Mouse (Mus musculus) limb, embryonic 10.5 days (tissue): Measurements from ENCODE around the gene Prss8. TPM values are rescaled to one million over a fixed set of nuclear protein-coding genes. Genes with fewer than 3 reads are reported as not detected.

Experiments
- DNase-seq: peaks from one replicate; pipeline ENCODE4 v3.0.0-alpha.2; 2017; ENCODE audit warnings: low spot score
- H3K27ac ChIP-seq: fragments of 300-500 bp; sonication (generic); 2 replicates; pipeline ENCODE4 v1.5.1; 2016; ENCODE audit warnings: mild to moderate bottlenecking
- H3K27me3 ChIP-seq: fragments of 300-500 bp; sonication (generic); 2 replicates; pipeline ENCODE4 v1.6.1; 2016; ENCODE audit warnings: low read depth, mild to moderate bottlenecking; ENCODE audit not compliant: poor library complexity, severe bottlenecking
- H3K36me3 ChIP-seq: fragments of 300-500 bp; sonication (generic); 2 replicates; pipeline ENCODE4 v1.6.1; 2016; ENCODE audit warnings: mild to moderate bottlenecking, moderate library complexity
- H3K4me1 ChIP-seq: fragments of 300-500 bp; sonication (generic); 2 replicates; pipeline ENCODE4 v1.6.1; 2016
- H3K4me3 ChIP-seq: fragments of 300-500 bp; sonication (generic); 2 replicates; pipeline ENCODE4 v1.5.1; 2016; ENCODE audit warnings: mild to moderate bottlenecking, moderate library complexity
- H3K9me3 ChIP-seq: fragments of 300-500 bp; sonication (generic); replicated peaks from 2 replicates; pipeline ENCODE4 v1.6.1; 2016; ENCODE audit warnings: mild to moderate bottlenecking
- WGBS: fragments of 180-500 bp; shearing (Covaris S2); methylation state at CpG from one replicate; pipeline ENCODE4 v1.1.7; 2016; 5-methylcytosine and 5-hydroxymethylcytosine counted together
- polyA plus RNA-seq: library from polyadenylated mRNA; unstranded; fragments of >200 nt; fragmentation: Nextera tagmentation; extraction: Ambion mirVana; gene quantifications from 2 replicates; pipeline ENCODE4 v1.2.1, GENCODE M21; 2016

The Prss8 gene
- polyA plus RNA-seq, 1 experiment from 2014 or later: 6.3 TPM

DNA sequence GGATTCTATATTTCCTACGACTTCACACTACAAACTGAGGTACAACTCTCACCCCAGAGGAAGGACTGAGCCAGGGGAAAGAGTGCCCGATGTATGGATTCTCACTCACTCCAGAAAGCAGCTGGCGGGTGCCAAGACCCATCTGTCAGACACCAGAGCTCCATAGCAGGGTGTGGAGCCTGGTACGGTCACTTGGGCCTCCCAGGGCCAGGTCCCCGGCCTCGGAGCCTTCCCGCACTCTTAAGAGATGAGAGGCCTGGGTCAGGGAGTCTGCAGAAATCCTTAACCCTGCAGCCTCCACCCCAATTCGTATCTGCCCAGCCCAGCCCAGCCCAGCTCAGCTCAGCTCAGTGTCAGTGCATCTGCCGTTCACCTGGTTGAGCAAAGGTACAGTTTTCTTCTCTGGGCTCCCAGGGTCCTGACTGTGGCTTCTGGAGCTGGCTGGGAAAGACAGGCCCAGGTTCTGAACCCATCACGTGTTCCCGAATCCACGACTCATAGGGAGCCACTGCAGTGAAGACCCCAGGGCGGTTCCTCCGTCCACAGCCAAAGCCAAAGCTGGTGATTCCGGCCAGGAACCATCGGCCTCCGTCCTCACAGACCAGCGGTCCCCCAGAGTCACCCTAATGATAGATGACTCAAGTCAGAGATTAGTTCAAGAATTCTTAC is 6.4 kb upstream of the Prss8 start:
- no peaks in the 10 kb centered on the region for H3K9me3 ChIP-seq
- H3K4me3 ChIP-seq: peak overlapping the region; percentile 65
- peaks cover 7% of the 10 kb centered on the region; the same call in 1 of the 2 replicates for H3K27me3 ChIP-seq
- DNase-seq: no peak
- H3K36me3 ChIP-seq: no peaks in the 10 kb centered on the region
- peaks cover 43% of the 10 kb centered on the region for H3K4me1 ChIP-seq
- peak overlapping the region; percentile 25; the same call in 1 of the 2 replicates for H3K27ac ChIP-seq
- WGBS: 58% methylated on average over 18 of the region's 18 CpGs

DNA sequence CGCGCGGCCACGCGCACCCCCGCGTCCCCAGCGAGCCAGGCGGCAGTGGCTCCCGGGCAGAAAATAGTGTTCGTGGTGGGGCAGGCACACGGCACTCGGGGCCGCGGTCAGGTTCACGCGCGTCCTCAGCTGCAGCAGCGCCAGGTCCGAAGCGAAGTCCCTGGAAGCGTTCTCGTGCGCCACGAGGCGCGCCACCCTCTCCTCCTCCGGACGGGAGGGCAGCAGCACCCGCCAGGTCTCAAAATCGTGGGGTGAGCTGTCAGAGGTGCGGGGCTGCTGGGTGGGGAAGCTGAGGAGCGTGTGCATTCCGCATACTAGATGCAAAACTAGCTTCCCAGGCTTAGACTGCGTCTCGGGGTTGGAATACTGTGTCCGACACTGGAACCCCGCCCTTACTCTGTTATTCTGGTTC is 5.8 kb upstream of the Prss8 start:
- peaks cover 45% of the 10 kb centered on the region for H3K4me1 ChIP-seq
- H3K4me3 ChIP-seq: peak overlapping the region; percentile 65
- peaks cover 7% of the 10 kb centered on the region; the same call in 1 of the 2 replicates for H3K27me3 ChIP-seq
- H3K27ac ChIP-seq: peak overlapping the region; percentile 82
- no peaks in the 10 kb centered on the region for H3K9me3 ChIP-seq
- no peaks in the 10 kb centered on the region for H3K36me3 ChIP-seq
- no peak for DNase-seq
- under 1% methylated on average over 38 of the region's 38 CpGs for whole genome bisulfite sequencing

DNA sequence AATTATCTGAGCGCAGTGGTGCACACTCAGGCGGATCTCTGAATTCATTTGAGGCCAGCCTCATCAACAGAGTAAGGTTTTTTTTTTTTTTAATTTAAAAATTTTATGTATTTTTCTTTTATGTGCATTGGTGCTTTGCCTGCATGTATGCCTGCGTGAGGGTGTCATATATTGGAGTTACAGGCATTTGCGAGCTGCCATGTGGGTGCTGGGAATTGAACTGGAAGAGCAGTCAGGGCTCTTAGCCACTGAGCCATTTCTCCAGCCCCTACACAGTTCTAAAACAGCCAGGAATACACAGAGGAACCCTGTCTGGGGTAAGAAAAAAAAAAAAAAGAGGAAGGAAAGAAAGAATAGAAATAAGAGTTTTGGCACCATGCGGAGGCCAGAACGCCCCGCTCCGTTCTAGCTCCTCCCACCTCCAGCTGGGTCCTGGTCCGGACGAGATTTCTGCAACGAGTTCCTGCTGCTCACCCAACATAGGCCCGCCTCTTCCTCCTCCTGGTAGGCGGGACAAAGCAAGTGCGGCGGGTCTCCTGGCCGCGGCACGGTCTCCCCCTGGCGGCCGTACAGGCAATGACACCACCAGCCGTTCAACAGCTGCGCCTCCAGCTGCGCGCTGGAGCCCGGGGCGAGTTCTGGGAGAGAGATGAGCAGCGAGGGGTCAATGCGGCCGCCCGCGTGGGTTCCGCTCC is 5.3 kb upstream of the Prss8 start:
- H3K4me1 ChIP-seq: peaks cover 47% of the 10 kb centered on the region
- peak; percentile 95 for DNase-seq

DNA sequence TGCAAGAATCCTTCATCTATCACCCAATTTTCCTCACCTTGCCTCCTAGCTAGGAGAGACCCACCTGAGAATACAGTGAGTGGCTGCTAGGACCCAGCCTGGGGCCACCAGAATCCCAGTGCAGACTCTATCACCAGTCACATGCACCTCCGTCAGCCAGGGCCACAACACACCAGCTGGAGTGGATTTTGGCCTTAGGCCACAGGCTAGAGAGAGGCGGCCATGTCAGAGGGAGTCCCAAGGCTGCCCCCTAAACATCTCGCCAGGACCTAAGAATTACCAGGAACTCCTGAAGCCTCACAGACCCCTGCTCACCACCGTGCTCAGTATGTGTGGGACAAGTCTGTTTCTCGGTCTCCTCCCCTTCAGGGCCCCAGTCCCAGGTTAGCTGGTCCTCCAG is 4.2 kb upstream of the Prss8 start:
- H3K36me3 ChIP-seq: no peaks in the 10 kb centered on the region
- no peak overlapping the region for H3K4me3 ChIP-seq
- no peak for DNase-seq
- H3K27ac ChIP-seq: peak overlapping the region; percentile 82; the same call in 1 of the 2 replicates
- WGBS: 89% methylated on average over 5 of the region's 5 CpGs
- H3K4me1 ChIP-seq: peaks cover 58% of the 10 kb centered on the region
- no peaks in the 10 kb centered on the region for H3K9me3 ChIP-seq
- peaks cover 23% of the 10 kb centered on the region for H3K27me3 ChIP-seq

More for the DNA sequence above, 5.3 kb upstream of the Prss8 start:
- 7% methylated on average over 32 of the region's 32 CpGs for WGBS
- peak overlapping the region; percentile 65 for H3K4me3 ChIP-seq
- no peaks in the 10 kb centered on the region for H3K9me3 ChIP-seq
- peak overlapping the region; percentile 82 for H3K27ac ChIP-seq
- H3K36me3 ChIP-seq: no peaks in the 10 kb centered on the region
- peaks cover 12% of the 10 kb centered on the region for H3K27me3 ChIP-seq

DNA sequence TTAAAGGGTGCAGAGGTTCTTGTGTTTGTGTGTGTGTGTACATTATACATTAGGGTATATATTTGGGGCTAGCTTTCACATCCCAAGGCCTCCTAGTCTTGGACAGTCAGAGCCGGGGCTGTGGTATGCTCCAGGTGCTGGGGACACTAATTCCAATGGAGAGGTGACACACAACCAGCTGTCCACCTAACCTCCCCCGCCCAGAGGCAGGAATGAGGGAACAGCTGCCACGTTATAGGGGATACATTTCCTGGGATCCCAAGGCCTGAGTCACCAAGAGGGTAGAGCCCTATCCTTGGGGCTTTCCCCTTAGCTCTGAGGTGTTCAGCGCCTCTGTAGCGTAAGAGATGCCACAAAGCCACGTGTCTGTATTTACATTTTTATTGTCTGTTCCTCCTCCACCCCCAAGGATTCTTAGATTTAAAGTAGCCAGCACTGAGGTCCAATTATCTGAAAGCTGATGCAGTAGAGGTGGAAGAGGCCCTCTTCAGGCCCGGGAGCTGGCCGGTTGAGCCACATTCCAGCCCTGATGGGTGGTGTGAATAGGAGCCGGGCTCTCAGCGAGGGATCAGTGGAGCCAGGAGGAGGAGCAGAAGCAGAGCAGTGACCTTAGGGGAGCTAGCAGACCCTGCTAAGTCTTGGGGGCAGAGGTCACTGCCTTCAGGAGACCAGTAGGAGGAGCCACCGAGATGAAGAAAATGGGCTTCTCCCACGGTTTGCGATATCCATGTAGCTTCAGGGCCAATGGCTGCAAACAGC is 2.5 kb upstream of the Prss8 start:
- H3K36me3 ChIP-seq: peaks cover 3% of the 10 kb centered on the region; the same call in 1 of the 2 replicates
- no peak for DNase-seq
- WGBS: 16% methylated on average over 13 of the region's 13 CpGs
- H3K27me3 ChIP-seq: peaks cover 40% of the 10 kb centered on the region
- H3K4me1 ChIP-seq: peaks cover 62% of the 10 kb centered on the region
- H3K27ac ChIP-seq: 0 out of 2 replicates have a peak overlapping the region, but pooled peaks have one; percentile 4
- H3K9me3 ChIP-seq: no peaks in the 10 kb centered on the region
- no peak overlapping the region for H3K4me3 ChIP-seq

DNA sequence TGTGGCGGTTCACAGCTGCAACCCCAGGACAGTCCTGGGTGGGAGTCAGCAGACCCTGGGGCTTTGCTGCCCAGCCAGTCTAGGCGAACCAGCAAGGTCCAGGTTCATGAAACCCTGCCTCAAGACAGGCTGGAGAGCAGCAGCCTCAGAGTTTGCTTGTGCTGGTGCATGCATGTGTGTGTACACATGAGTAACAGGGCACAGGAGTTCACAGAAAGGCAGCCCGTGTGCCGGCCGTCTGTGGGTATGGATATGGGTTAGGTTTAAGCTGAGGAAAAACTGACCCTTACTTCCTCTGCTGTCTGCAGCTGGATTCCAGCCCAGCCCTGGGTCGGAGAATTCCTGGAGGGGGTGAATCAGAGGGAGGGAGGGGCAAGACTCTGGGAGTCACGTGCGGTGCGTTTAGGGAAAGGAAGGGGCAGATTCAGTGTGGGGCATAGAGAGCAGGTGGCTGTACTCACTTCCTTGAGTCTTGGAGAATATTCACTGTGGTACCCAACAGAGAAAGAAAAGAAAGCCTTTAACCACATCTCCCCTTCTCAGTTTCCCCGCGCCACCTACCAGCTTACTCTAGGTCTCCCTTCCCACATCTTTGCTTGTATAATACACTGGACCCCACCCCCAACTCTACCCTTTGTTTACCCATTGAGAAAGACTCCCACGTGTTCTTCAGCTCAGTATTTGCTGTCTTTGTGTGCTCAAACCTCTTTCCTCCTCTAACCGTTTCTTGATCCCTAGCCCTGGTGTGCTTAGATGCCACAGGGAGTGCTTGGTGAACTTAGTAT is 1.6 kb upstream of the Prss8 start:
- no peak for DNase-seq
- no peak overlapping the region for H3K4me3 ChIP-seq
- peaks cover 62% of the 10 kb centered on the region for H3K4me1 ChIP-seq
- 51% methylated on average over 13 of the region's 13 CpGs for WGBS
- no peaks in the 10 kb centered on the region for H3K9me3 ChIP-seq
- H3K27me3 ChIP-seq: peaks cover 39% of the 10 kb centered on the region
- peaks cover 9% of the 10 kb centered on the region for H3K36me3 ChIP-seq
- peak overlapping the region; percentile 42; the same call in 1 of the 2 replicates for H3K27ac ChIP-seq

DNA sequence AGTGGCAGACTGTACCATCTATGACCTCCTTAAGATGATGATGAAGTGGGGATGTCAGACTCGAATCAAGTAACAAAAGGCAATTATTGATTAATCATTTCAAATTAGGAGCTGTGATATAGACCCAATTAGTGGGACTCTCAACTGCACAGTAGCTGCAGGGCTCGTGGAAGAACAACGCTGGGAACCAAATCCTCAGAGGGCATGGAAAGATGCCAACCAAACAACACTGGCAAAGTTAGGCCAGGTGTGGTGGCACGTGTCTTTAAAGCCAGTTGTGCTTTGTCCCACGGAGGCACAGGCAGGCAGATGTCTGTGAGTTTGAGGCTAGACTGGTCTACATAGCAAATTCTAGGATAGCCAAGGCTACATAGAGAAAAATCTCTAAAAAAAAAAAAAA is 732 bp upstream of the Prss8 start:
- Histone ChIP-seq H3K27me3 (peaks cover 35% of the 10 kb centered on the region), H3K36me3 (peaks cover 18% of the 10 kb centered on the region), H3K4me1 (peaks cover 55% of the 10 kb centered on the region), H3K27ac (no peak overlapping the region), H3K4me3 (no peak overlapping the region), H3K9me3 (no peaks in the 10 kb centered on the region)
- 73% methylated on average over 5 of the region's 5 CpGs for WGBS
- no peak for DNase-seq

DNA sequence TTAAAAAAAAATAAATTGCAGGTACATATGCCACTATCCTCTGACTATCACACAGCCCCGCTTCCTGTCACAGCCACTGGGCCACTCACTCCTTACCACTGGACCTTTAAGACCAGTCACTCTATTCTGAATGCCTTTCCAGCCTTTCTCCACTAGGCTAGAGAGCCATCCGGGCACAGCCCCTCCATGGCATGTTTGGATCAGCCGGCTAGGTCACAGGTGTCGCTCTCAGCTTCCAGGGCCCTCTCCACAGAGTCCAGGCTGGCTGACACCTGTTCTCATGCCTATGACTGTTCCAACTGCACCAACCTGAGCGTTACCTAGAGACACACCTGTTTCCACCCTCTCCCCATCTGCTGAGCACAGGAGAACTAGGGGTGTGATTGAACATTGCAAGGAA is 1.3 kb downstream of the Prss8 start:
- H3K27ac ChIP-seq: no peak overlapping the region
- no peaks in the 10 kb centered on the region for H3K9me3 ChIP-seq
- peaks cover 38% of the 10 kb centered on the region for H3K36me3 ChIP-seq
- WGBS: 52% methylated on average over 5 of the region's 5 CpGs
- H3K4me3 ChIP-seq: peak overlapping the region; percentile 42
- H3K4me1 ChIP-seq: peaks cover 40% of the 10 kb centered on the region
- no peak for DNase-seq
- H3K27me3 ChIP-seq: peaks cover 35% of the 10 kb centered on the region

DNA sequence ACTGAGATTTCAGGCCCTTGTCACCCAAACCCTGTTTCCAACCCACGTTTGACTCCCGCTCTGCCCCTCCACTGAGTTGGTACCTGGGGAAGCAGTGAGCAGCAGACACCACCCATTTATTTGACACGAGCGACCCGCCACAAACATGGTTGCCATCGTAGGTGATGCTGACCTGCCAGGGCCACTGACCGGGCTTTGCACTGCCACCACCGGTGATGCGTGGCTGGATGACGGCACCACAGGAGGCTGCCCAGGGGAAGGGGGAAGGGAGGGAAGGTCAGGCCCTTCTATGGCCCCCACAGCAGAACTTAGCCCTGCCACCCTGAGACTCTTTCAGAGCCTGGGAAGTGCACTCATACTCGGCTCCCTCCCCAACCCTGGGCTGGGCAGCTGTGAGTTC is 2.2 kb downstream of the Prss8 start:
- 90% methylated on average over 11 of the region's 11 CpGs for WGBS
- Histone ChIP-seq H3K36me3 (peaks cover 45% of the 10 kb centered on the region), H3K4me3 (no peak overlapping the region), H3K27me3 (peaks cover 35% of the 10 kb centered on the region), H3K4me1 (peaks cover 31% of the 10 kb centered on the region), H3K27ac (no peak overlapping the region), H3K9me3 (no peaks in the 10 kb centered on the region)
- no peak for DNase-seq

DNA sequence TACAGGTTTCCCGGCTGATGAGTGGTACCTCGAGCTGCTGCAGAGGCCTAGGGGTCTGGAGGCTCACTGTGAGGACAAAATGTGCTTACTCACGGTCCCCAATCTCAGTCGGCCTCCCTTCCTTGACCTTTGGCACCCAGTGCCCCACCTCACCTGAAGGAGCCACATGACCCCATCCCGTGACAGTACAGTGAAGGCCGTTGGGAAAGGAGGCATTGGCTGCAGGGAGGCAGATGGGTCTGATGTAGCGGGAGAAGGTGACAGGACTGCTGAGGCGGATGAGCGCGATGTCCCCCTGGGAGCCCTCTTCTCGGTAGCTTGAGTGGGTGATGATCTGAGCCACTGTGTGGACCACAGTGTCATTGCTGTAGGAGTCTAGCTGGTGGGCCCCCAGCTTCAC is 3.1 kb downstream of the Prss8 start:
- DNase-seq: no peak
- Histone ChIP-seq H3K4me3 (no peak overlapping the region), H3K36me3 (peaks cover 54% of the 10 kb centered on the region), H3K27me3 (peaks cover 35% of the 10 kb centered on the region), H3K9me3 (no peaks in the 10 kb centered on the region), H3K27ac (no peak overlapping the region), H3K4me1 (peaks cover 24% of the 10 kb centered on the region)
- 87% methylated on average over 11 of the region's 11 CpGs for WGBS

DNA sequence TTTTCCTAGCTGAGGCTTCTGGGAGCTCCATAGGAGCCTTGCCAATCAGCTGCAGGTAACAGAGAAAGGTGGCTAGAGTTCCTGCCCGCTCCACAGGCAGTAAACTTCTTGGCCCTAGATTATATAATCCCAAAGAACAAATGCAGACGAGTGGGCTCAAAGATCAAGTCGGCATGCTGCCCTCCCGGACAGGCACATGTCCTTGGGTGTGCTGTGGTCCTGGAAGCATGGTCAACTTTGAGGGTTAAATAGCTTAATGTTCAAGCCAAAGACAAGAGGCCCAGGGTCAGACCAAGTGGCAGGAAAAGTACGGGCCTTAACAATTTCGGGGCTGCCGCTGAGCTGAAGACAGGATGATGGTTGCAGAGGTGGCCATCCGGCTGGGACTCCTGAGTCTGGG is 3.8 kb downstream of the Prss8 start:
- no peak overlapping the region for H3K4me3 ChIP-seq
- H3K27me3 ChIP-seq: peaks cover 35% of the 10 kb centered on the region
- DNase-seq: no peak
- H3K4me1 ChIP-seq: peaks cover 16% of the 10 kb centered on the region
- no peak overlapping the region for H3K27ac ChIP-seq
- no peaks in the 10 kb centered on the region for H3K9me3 ChIP-seq
- 92% methylated on average over 8 of the region's 8 CpGs for WGBS
- H3K36me3 ChIP-seq: peaks cover 61% of the 10 kb centered on the region

DNA sequence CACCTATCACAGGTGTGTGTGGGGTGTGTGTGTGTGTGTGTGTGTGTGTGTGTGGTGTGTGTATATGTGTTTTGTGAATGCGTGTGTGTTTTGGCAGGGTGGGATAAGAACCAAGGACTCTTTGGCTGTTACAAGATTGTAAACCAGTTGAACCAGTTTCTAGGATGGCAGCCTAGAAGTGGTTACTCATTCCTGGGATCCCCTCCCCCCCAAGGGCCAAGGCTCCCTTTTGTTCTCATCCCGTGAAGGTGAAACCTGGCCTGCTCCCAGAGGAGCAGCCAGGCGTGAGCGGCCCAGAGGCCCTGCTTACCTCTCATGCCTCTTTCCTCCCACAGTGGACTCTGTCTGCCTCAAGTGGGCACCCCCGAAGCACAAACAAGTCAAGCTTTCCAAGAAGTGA is 4.7 kb downstream of the Prss8 start:
- peaks cover 30% of the 10 kb centered on the region for H3K27me3 ChIP-seq
- no peak for DNase-seq
- no peak overlapping the region for H3K27ac ChIP-seq
- no peaks in the 10 kb centered on the region for H3K9me3 ChIP-seq
- peaks cover 69% of the 10 kb centered on the region for H3K36me3 ChIP-seq
- no peak overlapping the region for H3K4me3 ChIP-seq
- peaks cover 16% of the 10 kb centered on the region for H3K4me1 ChIP-seq
- WGBS: 69% methylated on average over 5 of the region's 5 CpGs
